Mouse (Mus musculus) intestine, embryonic 14.5 days (tissue): Measurements from ENCODE around the gene B2m. TPM values are rescaled to one million over a fixed set of nuclear protein-coding genes. Genes with fewer than 3 reads are reported as not detected.

Experiments used
- ATAC-seq: fragments of 200-750 bp; cut with Nextera tagmentation; replicated peaks from 2 replicates; pipeline ENCODE4 v1.8.0; 2017; ENCODE audit warnings: low read depth, moderate number of reproducible peaks, moderate TSS enrichment, moderate library complexity; ENCODE audit not compliant: low FRiP score, low TSS enrichment
- DNase-seq: peaks from one replicate; pipeline ENCODE4 v3.0.0-alpha.2; 2018; ENCODE audit warnings: low spot score
- H3K27ac ChIP-seq: fragments of 300-500 bp; sonication (generic); 2 replicates; pipeline ENCODE4 v1.5.1; 2014; ENCODE audit warnings: low read depth, mild to moderate bottlenecking, control low read depth
- H3K27me3 ChIP-seq: fragments of 300-500 bp; sonication (generic); replicated peaks from 2 replicates; pipeline ENCODE4 v1.6.1; 2014; ENCODE audit warnings: low read length, control low read depth; ENCODE audit not compliant: control insufficient read depth, insufficient read depth
- H3K36me3 ChIP-seq: fragments of 300-500 bp; sonication (generic); 2 replicates; pipeline ENCODE4 v1.6.1; 2014; ENCODE audit warnings: low read length, control low read depth; ENCODE audit not compliant: control insufficient read depth, insufficient read depth
- H3K4me1 ChIP-seq: fragments of 300-500 bp; sonication (generic); replicated peaks from 2 replicates; pipeline ENCODE4 v1.6.1; 2014; ENCODE audit warnings: low read length, control low read depth, mixed read lengths; ENCODE audit not compliant: control insufficient read depth, insufficient read depth
- H3K4me2 ChIP-seq: fragments of 300-500 bp; sonication (generic); 2 replicates; pipeline ENCODE4 v1.6.1; 2014; ENCODE audit warnings: low read length
- H3K4me3 ChIP-seq: fragments of 300-500 bp; sonication (generic); 2 replicates; pipeline ENCODE4 v1.5.1; 2014; ENCODE audit warnings: low read depth, low read length, control low read depth, mixed read lengths
- H3K9ac ChIP-seq: fragments of 300-500 bp; sonication (generic); 2 replicates; pipeline ENCODE4 v1.6.1; 2014; ENCODE audit warnings: mild to moderate bottlenecking, low read length
- H3K9me3 ChIP-seq: fragments of 300-500 bp; sonication (generic); 2 replicates; pipeline ENCODE4 v1.6.1; 2016; ENCODE audit warnings: low read length, control low read depth; ENCODE audit not compliant: control insufficient read depth
- WGBS: fragments of 180-500 bp; shearing (Covaris S2); extraction: QIAGEN DNeasy Blood & Tissue Kit; methylation state at CpG from one replicate; pipeline ENCODE4 v1.1.7; 2014; 5-methylcytosine and 5-hydroxymethylcytosine counted together
- polyA plus RNA-seq: library from polyadenylated mRNA; unstranded; fragments of >200 nt; fragmentation: Nextera tagmentation; extraction: Ambion mirVana; gene quantifications from 2 replicates; pipeline ENCODE4 v1.2.1, GENCODE M21; 2014

The B2m gene
- polyA plus RNA-seq, 1 experiment from 2014 or later: 332 TPM

GRCm38 (mm10) chr2:122186106-122186505, 38.6 kb downstream of the B2m start, which contains the start of the genes Patl2 and Terb2:
TSS of gene Patl2 (minus strand) at chr2:122186189.
TSS of gene Terb2 (plus strand) at chr2:122186272.
- no peak for ATAC-seq

GRCm38 (mm10) chr2:122186751-122187150, 39.3 kb downstream of the B2m start:
- Histone ChIP-seq H3K36me3 (no peaks in the 10 kb centered on the region), H3K4me3 (no peak overlapping the region), H3K27ac (no peak overlapping the region), H3K27me3 (no peaks in the 10 kb centered on the region), H3K4me2 (no peak overlapping the region), H3K4me1 (no peaks in the 10 kb centered on the region), H3K9ac (no peak overlapping the region), H3K9me3 (no peaks in the 10 kb centered on the region)
- no peak for DNase-seq
- WGBS: 94% methylated on average over 3 of the region's 3 CpGs
- ATAC-seq: no peak

More at GRCm38 (mm10) chr2:122186106-122186505, 38.6 kb downstream of the B2m start, which contains the start of the genes Patl2 and Terb2:
- 80% methylated on average over 17 of the region's 17 CpGs for WGBS
- Histone ChIP-seq H3K9ac (no peak within 1 kb of the TSS), H3K36me3 (no peaks in the 10 kb centered on the region), H3K27me3 (no peaks in the 10 kb centered on the region), H3K4me2 (no peak within 1 kb of the TSS), H3K4me1 (no peaks in the 10 kb centered on the region), H3K27ac (no peak within 1 kb of the TSS), H3K9me3 (no peaks in the 10 kb centered on the region), H3K4me3 (no peak within 1 kb of the TSS)
- DNase-seq: no peak

GRCm38 (mm10) chr2:122191849-122192248, 44.4 kb downstream of the B2m start:
- no peak overlapping the region for H3K27ac ChIP-seq
- H3K4me1 ChIP-seq: no peaks in the 10 kb centered on the region
- H3K36me3 ChIP-seq: no peaks in the 10 kb centered on the region
- no peak overlapping the region for H3K4me3 ChIP-seq
- no peak for ATAC-seq
- H3K27me3 ChIP-seq: no peaks in the 10 kb centered on the region
- no peak overlapping the region for H3K9ac ChIP-seq
- DNase-seq: no peak
- H3K9me3 ChIP-seq: no peaks in the 10 kb centered on the region
- no peak overlapping the region for H3K4me2 ChIP-seq
- WGBS: 79% methylated on average over 3 of the region's 3 CpGs

- no peak overlapping the region for H3K4me3 ChIP-seq
- WGBS: 48% methylated on average over 1 of the region's 1 CpGs
- H3K4me2 ChIP-seq: no peak overlapping the region
- ATAC-seq (0 out of 2 replicates have a peak, but pooled peaks have one; percentile 55), DNase-seq (no peak)
- H3K9ac ChIP-seq: no peak overlapping the region
- H3K27me3 ChIP-seq: no peaks in the 10 kb centered on the region
- no peak overlapping the region for H3K27ac ChIP-seq
- H3K4me1 ChIP-seq: no peaks in the 10 kb centered on the region
- H3K9me3 ChIP-seq: no peaks in the 10 kb centered on the region
- no peaks in the 10 kb centered on the region for H3K36me3 ChIP-seq
Measured at GRCm38 (mm10) chr2:122194509-122194929, 47.0 kb downstream of the B2m start.

- H3K27me3 ChIP-seq: no peaks in the 10 kb centered on the region
- H3K36me3 ChIP-seq: no peaks in the 10 kb centered on the region
- H3K9me3 ChIP-seq: no peaks in the 10 kb centered on the region
- H3K4me3 ChIP-seq: no peak overlapping the region
- H3K27ac ChIP-seq: no peak overlapping the region
- no peak overlapping the region for H3K9ac ChIP-seq
- DNase-seq (no peak), ATAC-seq (no peak)
- no peak overlapping the region for H3K4me2 ChIP-seq
- whole genome bisulfite sequencing: 55% methylated on average over 1 of the region's 1 CpGs
- peaks cover 1% of the 10 kb centered on the region; the same call in 1 of the 2 replicates for H3K4me1 ChIP-seq
Measured at GRCm38 (mm10) chr2:122201501-122201900, 54.0 kb downstream of the B2m start.

Other genes starting within 250 kb of the B2m start
- 51.8 and 60.3 TPM in 2 replicates for gene Ctdspl2, start 191.7 kb upstream of the B2m start, polyA plus RNA-seq
- gene Mageb3, start 191.6 kb upstream of the B2m start, polyA plus RNA-seq: 0.09 and 0.30 TPM in 2 replicates
- 12.0 and 12.4 TPM in 2 replicates for gene Eif3j1, start 119.1 kb upstream of the B2m start, polyA plus RNA-seq
- gene Spg11, start 29.3 kb upstream of the B2m start, polyA plus RNA-seq: 11.3 and 11.9 TPM in 2 replicates
- not detected in 2 replicates for gene Trim69, start 13.0 kb downstream of the B2m start, polyA plus RNA-seq
- 0.13 TPM in 1 of 2 replicates, not detected in the other for gene Patl2, start 38.5 kb downstream of the B2m start, polyA plus RNA-seq
- gene Terb2, start 38.6 kb downstream of the B2m start, polyA plus RNA-seq: not detected in 2 replicates
- gene Sord, start 87.1 kb downstream of the B2m start, polyA plus RNA-seq: 53.7 and 65.1 TPM in 2 replicates
- gene Duox2, start 150.8 kb downstream of the B2m start, polyA plus RNA-seq: 0.09 and 0.12 TPM in 2 replicates
- gene Duoxa2, start 151.2 kb downstream of the B2m start, polyA plus RNA-seq: 0.18 TPM in 1 of 2 replicates, not detected in the other
- not detected in 2 replicates for gene Duoxa1, start 166.0 kb downstream of the B2m start, polyA plus RNA-seq
- gene Duox1, start 168.0 kb downstream of the B2m start, polyA plus RNA-seq: 0.05 TPM in 1 of 2 replicates, not detected in the other
- gene Shf, start 221.5 kb downstream of the B2m start, polyA plus RNA-seq: 3.6 and 4.9 TPM in 2 replicates